Mouse (Mus musculus): Measurements from ENCODE around the gene Gfod2. TPM values are rescaled to one million over a fixed set of nuclear protein-coding genes. Genes with fewer than 3 reads are reported as not detected.

The Gfod2 gene
- total RNA-seq, 2 experiments from 2014 or later = 21.5 to 26.7 TPM

- DNase-seq (ENCODE audit: low spot score in 2 of 2) = no peak
Measured at GRCm38 (mm10) chr8:105768485-105769257, 10.2 kb upstream of the Gfod2 start.

DNA sequence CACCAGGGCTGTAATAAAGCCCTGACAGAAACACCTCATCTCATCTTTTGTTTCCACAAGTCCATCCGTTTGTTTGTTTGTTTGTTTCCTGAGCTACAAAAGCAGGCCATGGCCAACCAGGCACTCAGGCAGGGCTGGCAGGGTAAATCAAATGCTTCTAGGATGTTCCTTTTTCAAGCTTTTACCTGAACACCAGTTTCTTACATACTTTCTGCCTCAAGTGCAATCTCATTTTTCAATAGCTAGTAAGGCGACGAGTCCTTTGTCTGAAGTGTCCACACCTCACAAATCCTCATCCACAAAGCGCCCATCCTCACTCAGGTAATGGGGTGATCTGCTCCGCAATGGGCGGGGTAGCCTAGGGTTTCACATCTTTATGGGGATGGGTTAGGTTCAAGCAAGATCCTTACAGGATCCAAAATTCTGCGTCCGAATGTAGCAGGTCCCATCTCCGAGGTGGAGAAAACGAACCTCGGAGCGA, 628 bp downstream of the Gfod2 start:
- DNase-seq (ENCODE audit: low spot score in 2 of 2) = no peak

DNA sequence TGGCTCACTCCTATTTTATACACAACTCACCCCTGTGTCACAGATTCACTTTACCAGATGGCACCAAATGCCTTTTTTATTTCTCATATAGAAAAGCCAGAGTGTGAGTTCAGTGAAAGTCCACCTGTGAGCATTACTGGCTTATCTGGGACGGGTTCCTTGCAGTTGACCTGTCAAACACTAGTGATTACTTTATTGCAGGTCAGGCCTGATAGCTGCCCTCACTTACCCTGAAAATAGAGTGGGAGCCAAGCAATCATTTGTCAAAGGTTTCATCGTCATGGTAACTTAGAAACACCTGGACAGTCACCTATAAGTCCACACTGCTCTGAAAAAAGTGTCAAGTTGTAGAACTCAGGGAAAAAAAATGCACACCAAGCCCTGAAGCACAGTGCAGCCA, 3.8 kb downstream of the Gfod2 start:
- DNase-seq (ENCODE audit: low spot score in 2 of 2) = no peak

- no peak for DNase-seq (ENCODE audit: low spot score in 2 of 2)
Measured at GRCm38 (mm10) chr8:105753916-105754315, 4.5 kb downstream of the Gfod2 start.

GRCm38 (mm10) chr8:105750606-105751005, 7.9 kb downstream of the Gfod2 start:
- DNase-seq (ENCODE audit: low spot score in 2 of 2) = peak; percentile 40 to 60

DNA sequence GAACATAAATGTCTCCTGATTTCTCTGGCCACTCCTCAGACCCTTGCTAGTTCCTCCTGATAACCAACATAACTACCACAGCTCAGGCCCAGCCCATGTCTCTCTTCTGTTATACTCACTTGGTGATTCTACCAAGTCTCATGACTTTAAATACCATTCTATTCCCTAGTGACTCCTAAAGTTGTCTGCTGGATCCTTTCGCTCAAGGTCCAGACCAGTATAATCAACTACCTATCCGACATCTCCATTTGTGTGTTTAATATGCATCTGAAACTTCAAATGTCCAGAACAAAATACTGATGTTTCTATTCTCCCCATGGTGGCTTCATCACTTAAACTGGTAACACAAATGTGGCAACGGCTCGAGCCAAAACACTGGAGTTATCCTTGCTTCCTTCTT, 15.2 kb downstream of the Gfod2 start:
- DNase-seq (ENCODE audit: low spot score in 2 of 2) = no peak

DNA sequence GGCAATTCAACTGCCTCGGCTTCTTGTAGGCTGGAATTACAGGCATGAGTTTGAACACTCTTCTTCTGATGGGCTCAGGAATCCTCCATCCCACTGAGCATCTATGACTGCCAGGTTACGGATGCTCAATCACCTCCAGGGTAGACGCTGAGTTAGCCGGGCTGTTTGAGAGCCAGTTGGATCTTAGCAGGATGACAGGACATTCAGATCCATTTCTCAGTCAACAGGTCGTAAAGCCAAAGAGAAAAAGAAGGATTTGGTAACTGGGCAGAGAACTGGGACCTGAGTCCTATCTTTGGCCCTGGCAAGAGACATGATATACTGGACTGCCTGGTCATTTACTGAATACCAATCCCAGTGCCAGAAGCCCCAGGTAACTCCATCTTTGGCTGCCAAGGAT, 19.2 kb downstream of the Gfod2 start:
- no peak for DNase-seq (ENCODE audit: low spot score in 2 of 2)

DNA sequence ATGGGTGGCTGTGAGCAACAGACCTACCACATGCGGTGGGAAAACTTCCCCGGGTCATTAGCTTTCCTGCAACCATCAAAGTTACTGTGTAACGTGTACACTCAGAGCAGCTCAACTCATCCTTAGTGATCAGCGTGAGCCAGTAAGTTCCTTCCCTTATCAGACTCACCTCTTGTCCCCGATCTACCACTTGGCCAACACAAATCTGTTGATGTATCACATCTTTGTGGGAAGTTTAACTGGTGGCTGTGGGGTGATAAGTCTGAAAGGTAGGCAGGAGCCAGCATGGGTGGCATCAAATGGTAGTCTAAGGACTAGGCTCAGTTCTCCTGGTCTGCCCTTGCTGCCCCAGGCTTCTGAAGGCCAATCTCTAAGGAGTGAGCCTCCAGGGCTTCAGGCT, 26.3 kb downstream of the Gfod2 start:
- no peak for DNase-seq (ENCODE audit: low spot score in 2 of 2)

GRCm38 (mm10) chr8:105727397-105728124, 30.9 kb downstream of the Gfod2 start:
- DNase-seq (ENCODE audit: low spot score in 2 of 2) = no peak

GRCm38 (mm10) chr8:105725726-105726125, 32.7 kb downstream of the Gfod2 start:
- no peak for DNase-seq (ENCODE audit: low spot score in 2 of 2)

GRCm38 (mm10) chr8:105722861-105723260, 35.6 kb downstream of the Gfod2 start:
- no peak for DNase-seq (ENCODE audit: low spot score in 2 of 2)

DNA sequence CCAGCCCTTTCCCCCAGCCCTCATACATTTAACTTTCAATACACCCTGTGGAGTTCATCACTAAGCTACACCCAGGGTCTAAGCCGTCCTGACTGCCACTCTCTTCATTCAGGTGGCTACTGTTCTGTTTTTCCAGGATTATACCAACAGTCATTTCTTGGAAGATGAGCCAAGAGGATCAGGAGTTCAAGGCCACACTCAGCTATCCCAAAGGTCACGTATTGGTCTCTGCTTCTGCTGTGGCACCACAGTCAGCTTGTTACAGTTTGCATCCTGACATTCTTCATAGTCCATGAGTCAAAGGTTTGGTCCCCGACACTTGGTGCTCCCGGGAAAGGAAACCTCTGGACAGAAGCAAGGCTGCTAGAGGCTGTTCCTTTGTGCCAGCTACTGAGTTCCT, 38.8 kb downstream of the Gfod2 start:
- DNase-seq (ENCODE audit: low spot score in 2 of 2) = no peak

GRCm38 (mm10) chr8:105716302-105716945, 42.0 kb downstream of the Gfod2 start:
- DNase-seq (ENCODE audit: low spot score in 2 of 2) = no peak

DNA sequence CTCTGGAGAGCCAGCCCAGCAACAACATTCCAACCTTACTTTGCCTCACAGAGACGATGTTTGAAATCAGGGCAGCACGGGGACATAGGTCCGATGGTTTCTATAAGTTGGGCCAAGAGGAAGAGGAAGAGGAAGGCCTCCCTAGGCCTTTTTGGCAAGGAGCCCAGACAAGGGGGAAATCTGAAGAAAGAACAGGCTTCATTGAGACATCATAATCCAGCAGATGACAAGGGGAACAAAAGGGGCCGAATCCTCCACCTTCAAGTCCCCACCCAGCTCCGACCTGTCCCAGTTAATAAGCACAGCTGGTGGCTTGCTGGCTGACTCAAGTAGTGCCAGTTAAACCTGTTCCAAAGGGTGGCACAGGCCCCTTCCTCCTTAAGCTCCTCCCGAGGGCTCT, 43.4 kb downstream of the Gfod2 start:
- no peak for DNase-seq (ENCODE audit: low spot score in 2 of 2)

DNA sequence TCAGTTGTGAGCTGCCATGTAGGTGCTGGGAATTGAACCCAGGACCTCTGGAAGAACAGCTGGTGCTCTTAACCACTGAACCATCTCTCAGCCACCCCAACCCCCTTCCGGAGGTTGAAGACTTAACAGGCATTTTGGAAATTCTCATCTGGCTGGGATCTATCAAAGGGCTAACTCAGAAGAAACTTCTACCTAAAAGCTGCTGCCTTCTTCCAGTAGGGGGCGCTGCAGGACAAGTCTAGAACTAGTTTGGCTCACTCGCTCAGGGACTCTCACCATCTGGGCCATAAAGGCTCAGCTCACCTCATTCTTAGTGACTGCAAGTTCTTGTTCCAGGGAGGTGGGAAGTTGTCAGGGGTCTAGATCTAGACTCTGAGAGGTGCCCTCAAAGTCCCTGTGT, 44.3 kb downstream of the Gfod2 start:
- peak; percentile 78 to 89 for DNase-seq (ENCODE audit: low spot score in 2 of 2)

DNA sequence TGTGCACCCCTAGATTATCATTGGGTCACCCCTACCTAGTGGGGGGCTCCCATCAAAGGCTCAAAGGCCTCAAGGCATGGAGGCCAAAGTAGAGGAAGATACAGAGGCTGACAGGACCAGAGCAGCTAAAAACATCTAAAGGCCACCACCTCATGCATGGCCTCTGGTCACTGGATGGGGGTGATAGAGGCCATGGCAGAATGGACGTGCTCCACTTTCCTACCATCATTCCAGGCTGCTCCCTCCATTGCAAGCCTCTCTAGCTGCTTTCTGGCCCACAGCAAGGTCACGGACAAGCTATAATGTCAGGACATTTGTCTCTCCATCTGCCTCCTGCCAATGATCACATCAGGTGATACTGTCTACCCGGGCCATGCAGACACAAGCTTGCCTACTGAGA, 46.2 kb downstream of the Gfod2 start:
- DNase-seq (ENCODE audit: low spot score in 2 of 2) = no peak

DNA sequence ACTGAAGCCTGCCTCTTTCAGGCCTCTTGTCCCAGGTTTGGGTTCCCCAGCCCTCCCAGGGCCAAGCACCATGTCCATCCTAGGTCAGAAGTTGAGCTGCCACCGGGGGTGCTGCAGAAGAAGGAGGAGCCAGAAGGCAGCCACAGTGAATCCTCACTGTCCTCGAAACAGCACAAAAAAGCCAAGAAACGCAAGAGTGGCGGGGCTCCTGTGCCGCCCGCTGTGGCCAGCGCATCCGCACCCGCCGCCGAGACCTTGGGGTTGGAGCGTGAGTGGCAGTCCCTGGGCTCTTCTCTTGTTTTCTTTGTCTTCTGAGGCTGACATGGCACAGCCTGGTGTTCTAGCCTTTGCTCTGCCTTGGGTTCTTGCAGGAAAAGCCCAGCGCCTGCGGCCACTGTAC, 49.1 kb downstream of the Gfod2 start:
- no peak for DNase-seq (ENCODE audit: low spot score in 2 of 2)

DNA sequence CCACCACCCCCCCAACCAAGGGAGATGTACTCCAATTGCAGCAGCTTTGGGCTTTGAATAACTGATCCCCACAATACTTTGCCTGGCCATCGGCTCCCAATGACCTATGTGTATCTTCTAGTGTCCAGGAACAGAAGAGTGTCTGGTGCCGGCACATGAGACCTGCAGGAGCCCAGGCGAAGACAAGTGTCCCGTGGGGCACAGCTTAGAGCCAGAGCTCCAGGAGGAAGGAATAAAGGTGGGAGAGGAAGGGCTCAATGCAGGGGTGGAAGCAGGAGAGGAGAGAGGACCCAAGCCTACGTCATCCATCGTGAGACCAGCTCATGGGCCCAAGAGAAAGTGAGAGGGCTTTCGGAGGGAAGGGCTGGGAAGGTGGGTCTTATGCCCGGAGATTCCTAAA, 49.8 kb downstream of the Gfod2 start:
- DNase-seq (ENCODE audit: low spot score in 2 of 2) = no peak

DNA sequence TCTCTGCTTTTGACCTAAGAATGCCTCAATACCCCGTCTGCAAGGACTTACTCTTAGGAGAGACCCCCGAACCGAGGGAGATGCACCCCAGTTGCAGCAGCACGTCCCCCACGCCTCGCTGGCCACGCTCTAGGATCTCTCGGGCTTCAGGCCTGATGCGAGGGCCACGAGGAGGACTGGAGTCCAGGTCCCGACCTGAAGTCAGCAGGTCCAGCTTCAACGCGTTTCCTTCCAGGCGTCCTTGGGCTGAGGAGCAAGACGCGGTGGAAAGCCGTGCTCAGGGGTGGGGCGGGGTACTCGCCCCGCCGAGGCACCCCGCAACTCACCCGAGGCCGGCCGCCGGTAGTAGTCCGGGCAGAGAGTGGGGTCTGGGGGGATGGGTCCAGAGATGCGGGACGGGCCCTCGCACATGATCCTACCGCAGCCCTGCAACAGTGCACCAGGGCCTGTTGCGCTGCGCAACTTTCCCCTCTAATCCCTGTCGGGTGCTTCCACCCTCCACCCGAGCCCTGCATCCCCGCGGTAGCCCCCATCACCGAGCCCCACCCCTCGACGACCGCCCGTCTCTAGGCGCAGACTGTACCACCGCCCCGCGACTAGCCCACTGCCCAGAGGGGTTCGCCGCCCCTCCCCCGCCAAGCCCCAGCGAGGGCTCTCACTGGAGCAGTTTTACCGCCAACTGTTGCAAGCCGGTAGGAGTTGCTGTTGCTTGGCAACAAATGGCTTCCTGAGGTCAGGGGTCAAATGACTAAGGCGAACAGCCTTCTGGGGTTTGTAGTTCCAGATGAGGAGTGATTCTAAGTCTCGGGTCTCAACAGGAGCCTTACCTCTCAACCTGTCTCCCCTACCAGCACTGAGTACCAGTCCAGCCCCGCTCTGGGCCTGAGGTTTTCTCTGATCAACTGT, 50.7 kb downstream of the Gfod2 start, which contains the start of the genes 4933405L10Rik and Enkd1:
Gene 4933405L10Rik, plus strand, starts transcription at position 158 of the 906 bp plus-strand sequence.
Gene Enkd1, minus strand, starts transcription at position 713 of the 906 bp plus-strand sequence.
- peak; percentile 85 to 95 for DNase-seq (ENCODE audit: low spot score in 2 of 2)

DNA sequence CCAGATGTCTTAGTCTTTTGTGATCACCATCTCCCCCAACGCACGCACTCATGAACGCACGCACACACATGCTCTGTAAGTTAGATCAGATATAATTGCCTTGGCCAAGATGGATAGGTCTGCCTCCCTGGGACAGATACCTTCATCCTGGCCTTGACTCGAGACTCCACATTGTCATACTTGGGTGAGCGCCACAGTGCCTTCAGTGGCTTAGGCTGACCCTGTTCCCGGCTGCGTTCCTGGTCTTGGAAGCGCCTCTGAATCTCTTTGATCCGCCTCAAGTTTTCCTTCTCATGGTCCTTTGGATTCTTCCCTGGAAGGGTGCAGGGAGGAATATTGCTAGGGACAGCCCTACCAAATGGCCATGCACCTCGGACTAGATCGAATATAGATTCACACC, 52.0 kb downstream of the Gfod2 start:
- DNase-seq (ENCODE audit: low spot score in 2 of 2) = no peak

DNA sequence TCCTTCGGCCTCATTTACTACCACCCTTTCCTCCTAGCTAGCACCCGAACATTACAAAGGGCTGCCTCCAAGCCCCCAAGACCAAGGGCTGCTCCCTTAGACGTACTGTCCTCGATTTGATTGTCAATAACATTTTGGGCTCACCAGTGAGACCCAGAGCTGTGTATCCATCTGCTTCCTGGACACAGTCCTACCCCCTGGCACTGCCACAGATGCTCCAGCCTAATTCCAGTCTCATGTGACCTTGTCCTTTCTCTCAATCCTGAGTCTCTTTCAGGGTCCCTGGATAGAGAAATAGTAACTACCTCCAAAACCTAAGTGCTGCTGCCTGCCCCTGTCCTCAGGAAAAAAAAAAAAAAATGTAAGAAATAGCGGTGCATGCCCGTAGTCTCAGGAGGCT, 53.5 kb downstream of the Gfod2 start:
- no peak for DNase-seq (ENCODE audit: low spot score in 2 of 2)
